Mouse (Mus musculus) brown adipose tissue, adult 24 weeks (tissue): ENCODE measurements around the gene B3galt4. TPM values are rescaled to one million over a fixed set of nuclear protein-coding genes. Genes with fewer than 3 reads are reported as not detected.

Experiments
- H3K27ac ChIP-seq: fragments of 200-500 bp; replicated peaks from 2 replicates; pipeline ENCODE4 v1.5.1; 2012; ENCODE audit warnings: low read depth, mild to moderate bottlenecking, low read length
- H3K4me1 ChIP-seq: fragments of 200-500 bp; 2 replicates; pipeline ENCODE4 v1.6.1; 2012; ENCODE audit warnings: low read length, mixed read lengths; ENCODE audit not compliant: control insufficient read depth, insufficient read depth, insufficient read length
- H3K4me3 ChIP-seq: fragments of 200-500 bp; 2 replicates; pipeline ENCODE4 v1.5.1; 2012; ENCODE audit warnings: low read depth, mild to moderate bottlenecking, low read length, moderate library complexity; ENCODE audit not compliant: insufficient read depth
- polyA plus RNA-seq: library from polyadenylated mRNA; stranded (reverse); fragments of >200 nt; gene quantifications from 2 replicates; pipeline ENCODE4 v1.2.4, GENCODE M21; 2012; ENCODE audit not compliant: missing spikeins, insufficient read depth, insufficient read length

The B3galt4 gene
- polyA plus RNA-seq, 1 experiment = 2.4 TPM

DNA sequence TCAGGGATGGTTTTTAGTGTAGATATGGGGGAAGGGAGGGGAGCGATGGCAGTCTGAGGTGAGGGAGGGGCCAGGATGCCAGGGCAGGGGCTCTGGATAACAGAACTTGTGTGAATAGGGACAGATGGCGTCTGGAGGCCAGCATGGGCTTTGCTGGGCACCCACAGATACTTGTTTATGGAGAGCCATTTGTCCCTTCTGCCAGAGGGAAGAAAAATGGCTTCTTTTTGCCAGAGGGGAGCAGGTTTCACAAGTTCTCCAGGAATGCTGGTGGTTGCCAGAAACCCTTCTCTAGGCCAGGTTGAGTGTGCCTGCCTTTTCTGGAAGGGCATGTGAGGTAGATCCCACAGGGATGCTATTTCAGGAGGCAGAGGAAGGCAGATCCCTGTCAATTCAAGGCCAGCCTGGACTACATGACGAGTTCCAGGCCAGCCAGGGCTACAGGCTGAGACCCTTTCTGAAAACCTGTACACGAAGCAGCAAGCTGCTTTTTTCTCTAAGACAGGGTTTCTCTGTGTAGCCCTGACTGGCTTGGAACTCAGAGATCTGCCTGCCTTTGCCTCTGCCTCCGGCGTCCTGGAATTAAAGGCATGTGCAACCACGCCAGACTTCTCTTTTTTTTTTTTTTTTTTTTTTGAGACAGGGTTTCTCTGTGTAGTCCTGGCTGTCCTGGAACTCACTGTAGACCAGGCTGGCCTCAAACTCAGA lies 50.9 kb downstream of the B3galt4 start:
- Histone ChIP-seq H3K4me1 (peaks cover 2% of the 10 kb centered on the region; the same call in 1 of the 2 replicates), H3K27ac (peak overlapping the region; percentile 84), H3K4me3 (no peak overlapping the region)

Other genes starting within 250 kb of the B3galt4 start
- gene March2, start 232.8 kb downstream of the B3galt4 start, polyA plus RNA-seq = 132 and 147 TPM in 2 replicates
- gene Rab11b, start 191.0 kb downstream of the B3galt4 start, polyA plus RNA-seq = 73.4 and 85.4 TPM in 2 replicates
- 243 and 355 TPM in 2 replicates for gene Angptl4, start 169.7 kb downstream of the B3galt4 start, polyA plus RNA-seq
- gene Kank3, start 141.0 kb downstream of the B3galt4 start, polyA plus RNA-seq = 16.2 and 37.3 TPM in 2 replicates
- 587 and 667 TPM in 2 replicates for gene Rps28, start 126.9 kb downstream of the B3galt4 start, polyA plus RNA-seq
- gene Ndufa7, start 126.9 kb downstream of the B3galt4 start, polyA plus RNA-seq = 1,002 and 1,055 TPM in 2 replicates
- 21.6 and 25.3 TPM in 2 replicates for gene Cd320, start 108.4 kb downstream of the B3galt4 start, polyA plus RNA-seq
- gene Gm7029, start 77.7 kb downstream of the B3galt4 start, polyA plus RNA-seq = not detected in 2 replicates
- not detected in 2 replicates for gene Kifc1, start 60.8 kb downstream of the B3galt4 start, polyA plus RNA-seq
- gene Platr17, start 46.4 kb downstream of the B3galt4 start, polyA plus RNA-seq = not detected in 2 replicates
- 13.6 and 26.9 TPM in 2 replicates for gene Daxx, start 42.1 kb downstream of the B3galt4 start, polyA plus RNA-seq
- gene Tapbp, start 35.6 kb downstream of the B3galt4 start, polyA plus RNA-seq = 75.7 and 99.3 TPM in 2 replicates
- gene Zbtb22, start 35.6 kb downstream of the B3galt4 start, polyA plus RNA-seq = 9.5 and 11.1 TPM in 2 replicates
- gene Rgl2, start 21.9 kb downstream of the B3galt4 start, polyA plus RNA-seq = 16.4 and 20.2 TPM in 2 replicates
- 83.2 and 131 TPM in 2 replicates for gene Pfdn6, start 11.1 kb downstream of the B3galt4 start, polyA plus RNA-seq
- 6.6 and 10.1 TPM in 2 replicates for gene Wdr46, start 10.8 kb downstream of the B3galt4 start, polyA plus RNA-seq
- gene Vps52, start 4.3 kb upstream of the B3galt4 start, polyA plus RNA-seq = 23.9 and 29.3 TPM in 2 replicates
- gene Rps18, start 4.5 kb upstream of the B3galt4 start, polyA plus RNA-seq = 635 and 763 TPM in 2 replicates
- gene H2-K1, start 48.9 kb upstream of the B3galt4 start, polyA plus RNA-seq = 394 and 673 TPM in 2 replicates
- 10.2 and 10.3 TPM in 2 replicates for gene Ring1, start 73.2 kb upstream of the B3galt4 start, polyA plus RNA-seq
- gene H2-Ke6, start 76.6 kb upstream of the B3galt4 start, polyA plus RNA-seq = 214 and 236 TPM in 2 replicates
- 40.0 and 44.7 TPM in 2 replicates for gene Slc39a7, start 80.2 kb upstream of the B3galt4 start, polyA plus RNA-seq
- 23.6 and 38.7 TPM in 2 replicates for gene Rxrb, start 80.3 kb upstream of the B3galt4 start, polyA plus RNA-seq
- gene Col11a2, start 87.9 kb upstream of the B3galt4 start, polyA plus RNA-seq = 0.38 and 1.0 TPM in 2 replicates
- gene H2-Oa, start 140.9 kb upstream of the B3galt4 start, polyA plus RNA-seq = not detected in 2 replicates
- 6.9 and 10.5 TPM in 2 replicates for gene H2-DMa, start 168.1 kb upstream of the B3galt4 start, polyA plus RNA-seq
- 82.7 and 86.3 TPM in 2 replicates for gene Brd2, start 171.1 kb upstream of the B3galt4 start, polyA plus RNA-seq
- gene H2-DMb2, start 191.8 kb upstream of the B3galt4 start, polyA plus RNA-seq = not detected in 2 replicates
- gene H2-DMb1, start 201.6 kb upstream of the B3galt4 start, polyA plus RNA-seq = 11.1 and 14.7 TPM in 2 replicates
- gene Tap1, start 236.1 kb upstream of the B3galt4 start, polyA plus RNA-seq = 5.5 and 6.9 TPM in 2 replicates
- 17.4 and 34.6 TPM in 2 replicates for gene Psmb9, start 236.3 kb upstream of the B3galt4 start, polyA plus RNA-seq
- gene Psmb8, start 246.2 kb upstream of the B3galt4 start, polyA plus RNA-seq = 20.2 and 21.9 TPM in 2 replicates